Mouse (Mus musculus) bone marrow, adult 2 months (tissue): ENCODE results near the gene Tsfm.

ENCODE experiments used
- CTCF ChIP-seq: fragments of 200-500 bp; IDR thresholded peaks from 2 replicates; pipeline ENCODE4 v1.5.1; 2011; ENCODE audit warnings: low read length, control low read depth; ENCODE audit not compliant: control insufficient read depth, insufficient read depth
- POLR2A ChIP-seq: fragments of 200-500 bp; IDR thresholded peaks from 2 replicates; pipeline ENCODE4 v1.6.1; 2011; ENCODE audit warnings: low read depth, mild to moderate bottlenecking, control low read depth, low read length, borderline replicate concordance; ENCODE audit not compliant: control insufficient read depth

DNA sequence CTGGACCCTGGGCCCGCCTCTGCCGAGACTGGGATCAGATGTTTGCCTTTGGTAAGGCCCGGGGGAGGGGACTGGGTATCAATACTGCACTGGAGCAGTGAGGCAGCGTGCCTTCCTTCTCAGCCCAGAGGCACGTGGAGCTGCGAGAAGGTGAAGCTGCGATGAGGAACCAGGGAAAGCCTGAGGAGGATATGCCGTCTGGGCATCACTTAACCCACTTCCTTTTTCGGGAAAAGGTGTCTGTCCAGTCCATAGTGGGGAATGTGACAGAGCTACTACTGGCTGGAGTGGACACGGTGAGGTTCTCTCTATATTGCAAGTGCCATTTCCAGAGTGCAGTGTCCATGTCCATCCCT, 19.5 kb upstream of the Tsfm start:
- TF ChIP-seq POLR2A (no peak), CTCF (no peak)
